Comparison of ENCODE assay signal across 9 mouse cellular contexts in genomic region chr15:102017918-102018463, GRCm38 (mm10). TPM values are rescaled to one million over a fixed set of nuclear protein-coding genes. Genes with fewer than 3 reads are reported as not detected.
A peak's percentile ranks its signal among the peaks of the same experiment; 100 is the strongest.
DNase-seq lines count a peak whose midpoint lies in the region; ATAC-seq lines count a peak whose summit lies in the region.
"Had no signal": no experiment of that assay in that cellular context is flagged by ENCODE, and none has a peak within 500 bp of the region (broad histone marks: within the 10 kb centered on the region; RNA-seq: fewer than 3 reads in every experiment).

No protein-coding gene starts in this region.

- H3K27me3 ChIP-seq in forebrain, embryonic 10.5 days (ENCODE audit: poor library complexity, severe bottlenecking), result no peaks in the 10 kb centered on the region
- H3K27me3 ChIP-seq in forebrain, embryonic 14.5 days (replicated peaks; ENCODE audit: control insufficient read depth, insufficient read depth, low read length), result no peaks in the 10 kb centered on the region
- H3K27me3 ChIP-seq in kidney, embryonic 14.5 days (ENCODE audit: control insufficient read depth, insufficient read depth, low read length), result no peaks in the 10 kb centered on the region
- no peaks in the 10 kb centered on the region for H3K27me3 ChIP-seq in forebrain, embryonic 15.5 days
- H3K27me3 ChIP-seq: heart, embryonic 15.5 days had no signal

- DNase-seq in forebrain, embryonic 10.5 days (ENCODE audit: extremely low spot score, low spot score), result peak; percentile 47
- DNase-seq in forebrain, embryonic 14.5 days (ENCODE audit: low spot score), result no peak
- DNase-seq in MN1 (ENCODE audit: low spot score), result peak; percentile 36
- DNase-seq in lung, postnatal 25 days (ENCODE audit: low spot score), result peak; percentile 79
- no peak for DNase-seq in layer of hippocampus, adult 9-10 months (ENCODE audit: low spot score)
- no peak for DNase-seq in cerebellum, adult 9-10 months

- H3K4me3 ChIP-seq in forebrain, embryonic 10.5 days, result no peak overlapping the region
- H3K4me3 ChIP-seq in forebrain, embryonic 14.5 days (ENCODE audit: low read depth, low read length), result no peak overlapping the region
- H3K4me3 ChIP-seq in kidney, embryonic 14.5 days (ENCODE audit: low read length), result no peak overlapping the region
- no peak overlapping the region for H3K4me3 ChIP-seq in forebrain, embryonic 15.5 days
- H3K4me3 ChIP-seq: heart, embryonic 15.5 days had no signal

- H3K27ac ChIP-seq in forebrain, embryonic 10.5 days, result no peak overlapping the region
- no peak overlapping the region for H3K27ac ChIP-seq in forebrain, embryonic 14.5 days (ENCODE audit: low read depth, low read length)
- H3K27ac ChIP-seq in kidney, embryonic 14.5 days (ENCODE audit: low read depth, low read length), result no peak overlapping the region
- H3K27ac ChIP-seq in forebrain, embryonic 15.5 days (replicated peaks), result no peak overlapping the region

- no peak overlapping the region for H3K9ac ChIP-seq in forebrain, embryonic 14.5 days (ENCODE audit: low read length)
- no peak overlapping the region for H3K9ac ChIP-seq in kidney, embryonic 14.5 days (ENCODE audit: low read depth, low read length)
- H3K9ac ChIP-seq in forebrain, embryonic 15.5 days (replicated peaks), result no peak overlapping the region
- H3K9ac ChIP-seq: heart, embryonic 15.5 days had no signal

- H3K9me3 ChIP-seq in forebrain, embryonic 10.5 days, result no peaks in the 10 kb centered on the region
- no peaks in the 10 kb centered on the region for H3K9me3 ChIP-seq in forebrain, embryonic 14.5 days (replicated peaks; ENCODE audit: control insufficient read depth, low read length)
- no peaks in the 10 kb centered on the region; the same call in 1 of the 2 replicates for H3K9me3 ChIP-seq in kidney, embryonic 14.5 days (ENCODE audit: control insufficient read depth, low read length)
- no peaks in the 10 kb centered on the region for H3K9me3 ChIP-seq in forebrain, embryonic 15.5 days
- H3K9me3 ChIP-seq: heart, embryonic 15.5 days had no signal

- no peak for ATAC-seq in forebrain, embryonic 14.5 days
- peak; percentile 71 for ATAC-seq in kidney, embryonic 14.5 days (ENCODE audit: low FRiP score, low TSS enrichment)
- no peak for ATAC-seq in forebrain, embryonic 15.5 days (replicated peaks)

- H3K36me3 ChIP-seq in forebrain, embryonic 10.5 days (replicated peaks), result no peaks in the 10 kb centered on the region
- H3K36me3 ChIP-seq in forebrain, embryonic 14.5 days (ENCODE audit: control insufficient read depth, insufficient read depth, low read length), result no peaks in the 10 kb centered on the region
- no peaks in the 10 kb centered on the region for H3K36me3 ChIP-seq in kidney, embryonic 14.5 days (ENCODE audit: control insufficient read depth, insufficient read depth, low read length)
- H3K36me3 ChIP-seq in forebrain, embryonic 15.5 days, result no peaks in the 10 kb centered on the region
- H3K36me3 ChIP-seq: heart, embryonic 15.5 days had no signal

- no peak overlapping the region for H3K4me2 ChIP-seq in forebrain, embryonic 14.5 days (ENCODE audit: low read length)
- no peak overlapping the region for H3K4me2 ChIP-seq in kidney, embryonic 14.5 days (replicated peaks; ENCODE audit: low read depth, low read length)
- H3K4me2 ChIP-seq in forebrain, embryonic 15.5 days (replicated peaks), result no peak overlapping the region
- H3K4me2 ChIP-seq: heart, embryonic 15.5 days had no signal

- H3K4me1 ChIP-seq in forebrain, embryonic 10.5 days, result peaks cover 49% of the 10 kb centered on the region
- H3K4me1 ChIP-seq in forebrain, embryonic 14.5 days (ENCODE audit: control insufficient read depth, insufficient read depth, low read length), result no peaks in the 10 kb centered on the region
- H3K4me1 ChIP-seq in kidney, embryonic 14.5 days (ENCODE audit: control insufficient read depth, insufficient read depth, low read length), result peaks cover 11% of the 10 kb centered on the region
- peaks cover 3% of the 10 kb centered on the region; the same call in 1 of the 2 replicates for H3K4me1 ChIP-seq in forebrain, embryonic 15.5 days

- WGBS in forebrain, embryonic 10.5 days, result 20% methylated on average over 7 of the region's 7 CpGs
- 30% methylated on average over 7 of the region's 7 CpGs for WGBS in forebrain, embryonic 14.5 days
- 29% methylated on average over 7 of the region's 7 CpGs for WGBS in kidney, embryonic 14.5 days
- WGBS in forebrain, embryonic 15.5 days, result 37% methylated on average over 7 of the region's 7 CpGs

RNA-seq across cellular contexts. Expression of gene Krt18, which starts 10.0 kb away (rescaled TPM):
- polyA plus RNA-seq in forebrain, embryonic 10.5 days (2016; fragmentation: Nextera tagmentation; extraction: Ambion mirVana), result 34.4 and 37.1 TPM in 2 replicates
- 5.6 and 7.1 TPM in 2 replicates for polyA plus RNA-seq in forebrain, embryonic 14.5 days (2014; fragmentation: Nextera tagmentation; extraction: Ambion mirVana)
- polyA plus RNA-seq in kidney, embryonic 14.5 days (2014; fragmentation: Nextera tagmentation; extraction: Ambion mirVana), result 140 and 164 TPM in 2 replicates
- polyA plus RNA-seq in forebrain, embryonic 15.5 days (2015; fragmentation: Nextera tagmentation; extraction: Ambion mirVana), result 3.5 and 7.6 TPM in 2 replicates

RNA-seq across cellular contexts. Expression of gene Krt8, which starts 13.7 kb away (rescaled TPM):
- polyA plus RNA-seq in forebrain, embryonic 10.5 days (2016; fragmentation: Nextera tagmentation; extraction: Ambion mirVana), result 32.6 and 35.6 TPM in 2 replicates
- 2.7 and 3.7 TPM in 2 replicates for polyA plus RNA-seq in forebrain, embryonic 14.5 days (2014; fragmentation: Nextera tagmentation; extraction: Ambion mirVana)
- polyA plus RNA-seq in kidney, embryonic 14.5 days (2014; fragmentation: Nextera tagmentation; extraction: Ambion mirVana), result 179 and 184 TPM in 2 replicates
- polyA plus RNA-seq in forebrain, embryonic 15.5 days (2015; fragmentation: Nextera tagmentation; extraction: Ambion mirVana), result 1.9 and 3.9 TPM in 2 replicates

RNA-seq across cellular contexts. Expression of gene Eif4b, which starts 55.6 kb away (rescaled TPM):
- polyA plus RNA-seq in forebrain, embryonic 10.5 days (2016; fragmentation: Nextera tagmentation; extraction: Ambion mirVana), result 140 and 143 TPM in 2 replicates
- 99.3 and 100 TPM in 2 replicates for polyA plus RNA-seq in forebrain, embryonic 14.5 days (2014; fragmentation: Nextera tagmentation; extraction: Ambion mirVana)
- 85.1 and 139 TPM in 2 replicates for polyA plus RNA-seq in kidney, embryonic 14.5 days (2014; fragmentation: Nextera tagmentation; extraction: Ambion mirVana)
- polyA plus RNA-seq in forebrain, embryonic 15.5 days (2015; fragmentation: Nextera tagmentation; extraction: Ambion mirVana), result 98.9 and 99.5 TPM in 2 replicates

Comparison
In these comparisons a context has a peak if more than half of its experiments do, and no peak if none do; other contexts are left out.
1. DNase-seq: peak in forebrain, embryonic 10.5 days (single experiment), MN1 (single experiment) and lung, postnatal 25 days (single experiment); none in forebrain, embryonic 14.5 days (single experiment), layer of hippocampus, adult 9-10 months (single experiment) and cerebellum, adult 9-10 months (single experiment).